Mouse (Mus musculus): ENCODE measurements around the gene Cacna2d1. TPM values are rescaled to one million over a fixed set of nuclear protein-coding genes. Genes with fewer than 3 reads are reported as not detected.

The Cacna2d1 gene
- polyA plus RNA-seq, 1 experiment from 2014 or later: 17.0 TPM

DNA sequence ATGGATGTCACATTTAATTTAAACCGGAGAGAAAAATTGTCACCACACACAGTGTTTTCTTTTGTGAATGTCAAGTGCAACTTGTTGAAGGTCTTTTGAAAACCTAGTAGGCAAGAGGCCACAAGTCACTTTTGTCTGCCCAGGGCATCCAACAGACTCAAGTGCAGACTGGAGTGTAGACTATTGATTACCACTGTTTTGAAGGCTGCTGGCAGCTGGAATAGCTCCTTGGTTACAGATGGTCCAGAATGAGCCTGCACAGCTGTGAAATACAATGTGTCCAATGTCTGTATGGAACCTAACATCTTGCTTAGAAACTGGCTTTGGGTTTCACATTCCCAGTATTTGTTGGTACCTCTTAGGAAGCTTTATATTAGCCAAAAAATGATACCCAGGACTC is 176.2 kb downstream of the Cacna2d1 start:
- Histone ChIP-seq H3K4me2 (no peak overlapping the region), H3K27me3 (no peaks in the 10 kb centered on the region), H3K4me1 (replicated peaks) (no peaks in the 10 kb centered on the region), H3K9me3 (replicated peaks) (no peaks in the 10 kb centered on the region), H3K9ac (no peak overlapping the region), H3K27ac (no peak overlapping the region), H3K4me3 (no peak overlapping the region), H3K36me3 (no peaks in the 10 kb centered on the region)
- WGBS: 63% methylated on average over 1 of the region's 1 CpGs
- no peak for ATAC-seq (replicated peaks; ENCODE audit: insufficient number of reproducible peaks, insufficient read depth, low FRiP score, low read depth)

- H3K27ac ChIP-seq: no peak overlapping the region
- no peaks in the 10 kb centered on the region for H3K4me1 ChIP-seq (replicated peaks)
- H3K9me3 ChIP-seq (replicated peaks): no peaks in the 10 kb centered on the region
- no peak overlapping the region for H3K4me2 ChIP-seq
- H3K36me3 ChIP-seq: no peaks in the 10 kb centered on the region
- ATAC-seq (replicated peaks; ENCODE audit: insufficient number of reproducible peaks, insufficient read depth, low FRiP score, low read depth): no peak
- no peak overlapping the region for H3K9ac ChIP-seq
- H3K4me3 ChIP-seq: no peak overlapping the region
- 82% methylated on average over 1 of the region's 1 CpGs for WGBS
- no peaks in the 10 kb centered on the region for H3K27me3 ChIP-seq
Observed at GRCm38 (mm10) chr5:16113879-16114278, 179.4 kb downstream of the Cacna2d1 start.

GRCm38 (mm10) chr5:16121334-16121733 is 186.8 kb downstream of the Cacna2d1 start:
- no peaks in the 10 kb centered on the region for H3K9me3 ChIP-seq (replicated peaks)
- ATAC-seq (replicated peaks; ENCODE audit: insufficient number of reproducible peaks, insufficient read depth, low FRiP score, low read depth): no peak
- WGBS: 58% methylated on average over 11 of the region's 11 CpGs
- H3K27ac ChIP-seq: no peak overlapping the region
- H3K4me2 ChIP-seq: no peak overlapping the region
- H3K27me3 ChIP-seq: no peaks in the 10 kb centered on the region
- no peaks in the 10 kb centered on the region for H3K4me1 ChIP-seq (replicated peaks)
- H3K9ac ChIP-seq: no peak overlapping the region
- H3K4me3 ChIP-seq: no peak overlapping the region
- no peaks in the 10 kb centered on the region for H3K36me3 ChIP-seq

GRCm38 (mm10) chr5:16122110-16122509 is 187.6 kb downstream of the Cacna2d1 start:
- Histone ChIP-seq H3K4me1 (replicated peaks) (no peaks in the 10 kb centered on the region), H3K9ac (no peak overlapping the region), H3K4me3 (no peak overlapping the region), H3K36me3 (no peaks in the 10 kb centered on the region), H3K27ac (no peak overlapping the region), H3K9me3 (replicated peaks) (no peaks in the 10 kb centered on the region), H3K27me3 (no peaks in the 10 kb centered on the region), H3K4me2 (no peak overlapping the region)
- 89% methylated on average over 6 of the region's 6 CpGs for WGBS
- no peak for ATAC-seq (replicated peaks; ENCODE audit: insufficient number of reproducible peaks, insufficient read depth, low FRiP score, low read depth)

- no peak overlapping the region for H3K4me2 ChIP-seq
- H3K4me3 ChIP-seq: no peak overlapping the region
- H3K27ac ChIP-seq: no peak overlapping the region
- no peaks in the 10 kb centered on the region for H3K36me3 ChIP-seq
- 80% methylated on average over 6 of the region's 6 CpGs for WGBS
- H3K4me1 ChIP-seq (replicated peaks): no peaks in the 10 kb centered on the region
- no peaks in the 10 kb centered on the region for H3K9me3 ChIP-seq (replicated peaks)
- H3K27me3 ChIP-seq: no peaks in the 10 kb centered on the region
- H3K9ac ChIP-seq: no peak overlapping the region
- no peak for ATAC-seq (replicated peaks; ENCODE audit: insufficient number of reproducible peaks, insufficient read depth, low FRiP score, low read depth)
Observed at GRCm38 (mm10) chr5:16134286-16135094, 200.0 kb downstream of the Cacna2d1 start.

DNA sequence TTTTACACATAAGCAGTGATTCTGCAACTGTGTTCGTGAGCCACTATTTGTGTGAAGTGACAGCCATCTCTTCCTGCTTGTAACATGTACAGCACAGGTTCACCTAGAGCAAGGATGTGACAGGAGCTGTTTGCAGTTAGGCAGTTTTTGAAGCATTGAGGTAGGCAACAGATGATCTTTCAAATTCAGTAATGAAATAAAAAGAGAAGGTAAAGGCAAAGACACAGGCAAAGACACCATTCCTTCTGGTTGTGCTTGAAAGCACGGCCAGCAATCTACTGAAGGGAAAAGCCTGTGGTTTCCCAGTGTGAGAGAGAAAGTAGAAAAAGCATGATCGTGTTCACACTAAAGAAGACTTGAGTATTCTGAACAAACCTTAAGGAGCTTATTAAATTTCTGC is 201.5 kb downstream of the Cacna2d1 start:
- H3K4me2 ChIP-seq: no peak overlapping the region
- ATAC-seq (replicated peaks; ENCODE audit: insufficient number of reproducible peaks, insufficient read depth, low FRiP score, low read depth): no peak

GRCm38 (mm10) chr5:16136839-16137238 is 202.3 kb downstream of the Cacna2d1 start:
- H3K9me3 ChIP-seq (replicated peaks): no peaks in the 10 kb centered on the region
- H3K9ac ChIP-seq: no peak overlapping the region
- WGBS: 76% methylated on average over 2 of the region's 2 CpGs
- no peaks in the 10 kb centered on the region for H3K27me3 ChIP-seq
- no peaks in the 10 kb centered on the region for H3K4me1 ChIP-seq (replicated peaks)
- no peaks in the 10 kb centered on the region for H3K36me3 ChIP-seq
- no peak overlapping the region for H3K4me3 ChIP-seq
- no peak overlapping the region for H3K4me2 ChIP-seq
- no peak for ATAC-seq (replicated peaks; ENCODE audit: insufficient number of reproducible peaks, insufficient read depth, low FRiP score, low read depth)
- no peak overlapping the region for H3K27ac ChIP-seq

More for the DNA sequence above, 201.5 kb downstream of the Cacna2d1 start:
- no peak overlapping the region for H3K27ac ChIP-seq
- H3K4me1 ChIP-seq (replicated peaks): no peaks in the 10 kb centered on the region
- H3K27me3 ChIP-seq: no peaks in the 10 kb centered on the region
- no peak overlapping the region for H3K9ac ChIP-seq
- H3K36me3 ChIP-seq: no peaks in the 10 kb centered on the region
- 81% methylated on average over 3 of the region's 3 CpGs for WGBS
- no peaks in the 10 kb centered on the region for H3K9me3 ChIP-seq (replicated peaks)
- no peak overlapping the region for H3K4me3 ChIP-seq

- no peak overlapping the region for H3K4me3 ChIP-seq
- H3K27ac ChIP-seq: no peak overlapping the region
- H3K27me3 ChIP-seq: no peaks in the 10 kb centered on the region
- no peak overlapping the region for H3K4me2 ChIP-seq
- 92% methylated on average over 1 of the region's 1 CpGs for WGBS
- H3K9me3 ChIP-seq (replicated peaks): no peaks in the 10 kb centered on the region
- H3K36me3 ChIP-seq: no peaks in the 10 kb centered on the region
- no peaks in the 10 kb centered on the region for H3K4me1 ChIP-seq (replicated peaks)
- H3K9ac ChIP-seq: no peak overlapping the region
- ATAC-seq (replicated peaks; ENCODE audit: insufficient number of reproducible peaks, insufficient read depth, low FRiP score, low read depth): no peak
Observed at GRCm38 (mm10) chr5:16146602-16147001, 212.1 kb downstream of the Cacna2d1 start.

DNA sequence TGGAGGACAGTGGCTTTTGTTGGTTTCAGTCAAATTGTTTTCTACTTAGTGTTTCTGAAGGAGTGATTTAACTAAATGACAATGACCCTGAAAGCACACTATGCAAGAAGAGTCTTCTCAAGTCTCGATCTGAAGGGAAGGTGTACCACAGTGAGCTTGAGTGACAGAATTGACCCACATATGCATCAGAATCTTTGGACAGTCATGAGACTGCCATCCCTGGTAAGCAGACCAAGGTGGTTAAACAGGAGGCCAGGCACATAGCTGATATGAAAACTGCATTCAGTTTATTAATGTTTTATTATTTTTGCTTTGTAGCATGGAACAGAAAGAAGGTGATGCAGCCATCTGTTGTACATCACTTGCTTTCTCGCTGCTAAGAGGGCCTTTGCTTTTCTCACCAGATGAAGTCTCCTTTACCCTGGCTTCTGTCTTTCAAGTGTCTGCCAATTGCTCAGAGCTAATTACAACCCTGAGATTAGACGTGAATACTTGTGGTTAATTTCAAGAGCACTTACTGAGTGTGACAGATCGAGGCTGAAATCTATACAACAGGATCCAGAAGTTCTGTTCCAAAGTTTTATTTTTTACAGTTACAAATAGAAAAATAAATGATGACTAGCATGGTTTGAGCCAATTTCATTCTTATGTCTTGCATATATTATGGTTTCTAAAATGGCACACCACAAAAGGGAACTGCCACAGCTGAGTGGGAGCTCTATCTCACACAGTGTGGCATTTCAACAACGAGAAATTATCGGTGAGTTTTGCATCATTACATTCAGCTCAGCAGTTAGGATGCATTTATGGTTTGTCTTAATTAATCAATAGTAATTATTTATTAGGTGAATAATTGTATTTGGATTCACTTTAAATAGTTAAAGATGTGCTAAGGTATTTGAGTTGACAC is 221.1 kb downstream of the Cacna2d1 start:
- WGBS: 51% methylated on average over 6 of the region's 6 CpGs
- Histone ChIP-seq H3K9me3 (replicated peaks) (no peaks in the 10 kb centered on the region), H3K4me1 (replicated peaks) (peaks cover 7% of the 10 kb centered on the region), H3K4me2 (no peak overlapping the region), H3K27ac (no peak overlapping the region), H3K36me3 (no peaks in the 10 kb centered on the region), H3K4me3 (no peak overlapping the region), H3K9ac (no peak overlapping the region), H3K27me3 (no peaks in the 10 kb centered on the region)
- no peak for ATAC-seq (replicated peaks; ENCODE audit: insufficient number of reproducible peaks, insufficient read depth, low FRiP score, low read depth)

DNA sequence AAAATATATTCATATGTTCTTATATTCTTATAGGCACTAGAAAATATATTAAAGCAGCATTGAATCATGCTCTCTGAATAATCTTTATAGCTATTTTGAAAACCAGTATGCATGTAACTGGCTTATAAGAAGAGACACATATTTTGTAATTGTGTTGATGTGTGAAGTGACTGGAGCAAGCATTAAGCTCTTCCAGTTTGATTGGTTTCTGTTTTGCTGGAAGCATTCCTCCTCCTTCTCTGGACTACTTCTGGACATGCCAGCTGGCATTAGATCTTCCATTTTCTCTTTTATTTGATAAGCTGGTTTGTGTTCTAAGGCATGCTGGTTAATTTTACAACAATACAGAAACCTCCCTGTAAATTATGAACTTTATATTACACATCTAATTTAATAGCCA is 228.8 kb downstream of the Cacna2d1 start:
- Histone ChIP-seq H3K27me3 (no peaks in the 10 kb centered on the region), H3K27ac (no peak overlapping the region), H3K4me2 (no peak overlapping the region), H3K4me3 (no peak overlapping the region), H3K36me3 (no peaks in the 10 kb centered on the region), H3K9me3 (replicated peaks) (no peaks in the 10 kb centered on the region), H3K9ac (no peak overlapping the region), H3K4me1 (replicated peaks) (no peaks in the 10 kb centered on the region)
- no peak for ATAC-seq (replicated peaks; ENCODE audit: insufficient number of reproducible peaks, insufficient read depth, low FRiP score, low read depth)

- H3K36me3 ChIP-seq: no peaks in the 10 kb centered on the region
- 73% methylated on average over 12 of the region's 12 CpGs for WGBS
- H3K27ac ChIP-seq: no peak overlapping the region
- no peak overlapping the region for H3K9ac ChIP-seq
- no peak for ATAC-seq (replicated peaks; ENCODE audit: insufficient number of reproducible peaks, insufficient read depth, low FRiP score, low read depth)
- H3K27me3 ChIP-seq: no peaks in the 10 kb centered on the region
- H3K4me3 ChIP-seq: no peak overlapping the region
- no peaks in the 10 kb centered on the region for H3K9me3 ChIP-seq (replicated peaks)
- no peaks in the 10 kb centered on the region for H3K4me1 ChIP-seq (replicated peaks)
- no peak overlapping the region for H3K4me2 ChIP-seq
Observed at GRCm38 (mm10) chr5:16166117-16166867, 231.8 kb downstream of the Cacna2d1 start.
